Mouse (Mus musculus) embryonic facial prominence, embryonic 12.5 days (tissue): Measurements from ENCODE around the gene Slc17a5. TPM values are rescaled to one million over a fixed set of nuclear protein-coding genes. Genes with fewer than 3 reads are reported as not detected.

Source experiments
- ATAC-seq: fragments of 200-750 bp; cut with Nextera tagmentation; 2 replicates; pipeline ENCODE4 v1.8.0; 2017; ENCODE audit not compliant: insufficient number of reproducible peaks, insufficient read depth, low FRiP score, low TSS enrichment
- H3K27ac ChIP-seq: fragments of 300-500 bp; sonication (generic); 2 replicates; pipeline ENCODE4 v1.5.1; 2016; ENCODE audit warnings: mild to moderate bottlenecking
- H3K27me3 ChIP-seq: fragments of 300-500 bp; sonication (generic); 2 replicates; pipeline ENCODE4 v1.6.1; 2016; ENCODE audit warnings: mild to moderate bottlenecking, moderate library complexity
- H3K36me3 ChIP-seq: fragments of 300-500 bp; sonication (generic); 2 replicates; pipeline ENCODE4 v1.6.1; 2016; ENCODE audit warnings: mild to moderate bottlenecking
- H3K4me1 ChIP-seq: fragments of 300-500 bp; sonication (generic); 2 replicates; pipeline ENCODE4 v1.6.1; 2016
- H3K4me2 ChIP-seq: fragments of 300-500 bp; sonication (generic); replicated peaks from 2 replicates; pipeline ENCODE4 v1.6.1; 2016; ENCODE audit warnings: mild to moderate bottlenecking, moderate library complexity
- H3K4me3 ChIP-seq: fragments of 300-500 bp; sonication (generic); 2 replicates; pipeline ENCODE4 v1.5.1; 2016; ENCODE audit warnings: mild to moderate bottlenecking
- H3K9ac ChIP-seq: fragments of 300-500 bp; sonication (generic); 2 replicates; pipeline ENCODE4 v1.6.1; 2016; ENCODE audit warnings: mild to moderate bottlenecking, moderate library complexity
- H3K9me3 ChIP-seq: fragments of 300-500 bp; sonication (generic); 2 replicates; pipeline ENCODE4 v1.6.1; 2016; ENCODE audit warnings: mild to moderate bottlenecking, moderate library complexity
- WGBS: fragments of 180-500 bp; shearing (Covaris S2); methylation state at CpG from one replicate; pipeline ENCODE4 v1.1.7; 2016; 5-methylcytosine and 5-hydroxymethylcytosine counted together
- polyA plus RNA-seq: library from polyadenylated mRNA; unstranded; fragments of >200 nt; fragmentation: Nextera tagmentation; extraction: Ambion mirVana; gene quantifications from 2 replicates; pipeline ENCODE4 v1.2.1, GENCODE M21; 2016

The Slc17a5 gene
- polyA plus RNA-seq, 1 experiment from 2014 or later = 17.4 TPM

- H3K27me3 ChIP-seq = no peaks in the 10 kb centered on the region
- H3K27ac ChIP-seq = no peak overlapping the region
- H3K9me3 ChIP-seq = no peaks in the 10 kb centered on the region
- 77% methylated on average over 6 of the region's 6 CpGs for WGBS
- H3K9ac ChIP-seq = no peak overlapping the region
- H3K4me3 ChIP-seq = no peak overlapping the region
- H3K36me3 ChIP-seq = no peaks in the 10 kb centered on the region
- no peak for ATAC-seq
- no peaks in the 10 kb centered on the region for H3K4me1 ChIP-seq
- H3K4me2 ChIP-seq = no peak overlapping the region
Observed at GRCm38 (mm10) chr9:78513776-78514500, 73.9 kb downstream of the Slc17a5 start.

GRCm38 (mm10) chr9:78511705-78512104, 76.1 kb downstream of the Slc17a5 start:
- Histone ChIP-seq H3K27ac (no peak overlapping the region), H3K27me3 (no peaks in the 10 kb centered on the region), H3K9ac (no peak overlapping the region), H3K4me1 (no peaks in the 10 kb centered on the region), H3K36me3 (no peaks in the 10 kb centered on the region), H3K4me3 (no peak overlapping the region), H3K4me2 (no peak overlapping the region), H3K9me3 (no peaks in the 10 kb centered on the region)
- no peak for ATAC-seq
- WGBS = 93% methylated on average over 5 of the region's 5 CpGs

- Histone ChIP-seq H3K4me2 (no peak overlapping the region), H3K27ac (no peak overlapping the region), H3K4me1 (peaks cover 4% of the 10 kb centered on the region), H3K36me3 (no peaks in the 10 kb centered on the region), H3K9ac (no peak overlapping the region), H3K27me3 (no peaks in the 10 kb centered on the region), H3K4me3 (no peak overlapping the region), H3K9me3 (no peaks in the 10 kb centered on the region)
- WGBS = 89% methylated on average over 16 of the region's 16 CpGs
- no peak for ATAC-seq
Observed at GRCm38 (mm10) chr9:78508106-78508786, 79.6 kb downstream of the Slc17a5 start.

GRCm38 (mm10) chr9:78506722-78507077, 81.1 kb downstream of the Slc17a5 start:
- Histone ChIP-seq H3K4me3 (no peak overlapping the region), H3K4me2 (no peak overlapping the region)
- WGBS = 91% methylated on average over 7 of the region's 7 CpGs

GRCm38 (mm10) chr9:78506002-78506721, 81.7 kb downstream of the Slc17a5 start:
- WGBS = 63% methylated on average over 11 of the region's 11 CpGs
- H3K4me1 ChIP-seq = peaks cover 16% of the 10 kb centered on the region
- H3K9me3 ChIP-seq = no peaks in the 10 kb centered on the region
- H3K4me2 ChIP-seq = no peak overlapping the region
- no peaks in the 10 kb centered on the region for H3K36me3 ChIP-seq
- H3K27ac ChIP-seq = no peak overlapping the region
- ATAC-seq = no peak
- no peak overlapping the region for H3K4me3 ChIP-seq
- no peaks in the 10 kb centered on the region for H3K27me3 ChIP-seq
- H3K9ac ChIP-seq = no peak overlapping the region

More at GRCm38 (mm10) chr9:78506722-78507077, 81.1 kb downstream of the Slc17a5 start:
- ATAC-seq = no peak
- Histone ChIP-seq H3K27ac (no peak overlapping the region), H3K27me3 (no peaks in the 10 kb centered on the region), H3K9me3 (no peaks in the 10 kb centered on the region), H3K4me1 (peaks cover 16% of the 10 kb centered on the region), H3K36me3 (no peaks in the 10 kb centered on the region), H3K9ac (no peak overlapping the region)

- ATAC-seq = no peak
- no peak overlapping the region for H3K9ac ChIP-seq
- no peak overlapping the region for H3K4me3 ChIP-seq
- H3K27ac ChIP-seq = no peak overlapping the region
- peaks cover 20% of the 10 kb centered on the region for H3K4me1 ChIP-seq
- H3K4me2 ChIP-seq = no peak overlapping the region
- no peaks in the 10 kb centered on the region for H3K27me3 ChIP-seq
- WGBS = 95% methylated on average over 6 of the region's 6 CpGs
- no peaks in the 10 kb centered on the region for H3K9me3 ChIP-seq
- no peaks in the 10 kb centered on the region for H3K36me3 ChIP-seq
Observed at GRCm38 (mm10) chr9:78505223-78505622, 82.6 kb downstream of the Slc17a5 start.

- no peak overlapping the region for H3K27ac ChIP-seq
Observed at GRCm38 (mm10) chr9:78504679-78505078, 83.2 kb downstream of the Slc17a5 start.

GRCm38 (mm10) chr9:78504133-78504532, 83.7 kb downstream of the Slc17a5 start:
- H3K9me3 ChIP-seq = no peaks in the 10 kb centered on the region
- H3K4me3 ChIP-seq = no peak overlapping the region
- H3K36me3 ChIP-seq = no peaks in the 10 kb centered on the region
- H3K27me3 ChIP-seq = no peaks in the 10 kb centered on the region
- peaks cover 20% of the 10 kb centered on the region for H3K4me1 ChIP-seq
- no peak overlapping the region for H3K27ac ChIP-seq
- 64% methylated on average over 4 of the region's 4 CpGs for WGBS
- H3K4me2 ChIP-seq = no peak overlapping the region
- H3K9ac ChIP-seq = no peak overlapping the region
- no peak for ATAC-seq

More at GRCm38 (mm10) chr9:78504679-78505078, 83.2 kb downstream of the Slc17a5 start:
- no peak for ATAC-seq
- Histone ChIP-seq H3K4me2 (no peak overlapping the region), H3K9ac (no peak overlapping the region), H3K36me3 (no peaks in the 10 kb centered on the region), H3K4me3 (no peak overlapping the region), H3K27me3 (no peaks in the 10 kb centered on the region), H3K9me3 (no peaks in the 10 kb centered on the region), H3K4me1 (peaks cover 20% of the 10 kb centered on the region)
- 67% methylated on average over 3 of the region's 3 CpGs for WGBS

- peaks cover 20% of the 10 kb centered on the region for H3K4me1 ChIP-seq
- H3K4me3 ChIP-seq = no peak overlapping the region
- no peaks in the 10 kb centered on the region for H3K36me3 ChIP-seq
- H3K9ac ChIP-seq = 0 out of 2 replicates have a peak overlapping the region, but pooled peaks have one; percentile 29
- no peak for ATAC-seq
- peak overlapping the region; percentile 81 for H3K27ac ChIP-seq
- no peaks in the 10 kb centered on the region for H3K27me3 ChIP-seq
- 6% methylated on average over 6 of the region's 6 CpGs for WGBS
- H3K4me2 ChIP-seq = peak overlapping the region; percentile 24
- no peaks in the 10 kb centered on the region for H3K9me3 ChIP-seq
Observed at GRCm38 (mm10) chr9:78503223-78504079, 84.4 kb downstream of the Slc17a5 start.

GRCm38 (mm10) chr9:78501284-78501683, 86.6 kb downstream of the Slc17a5 start:
- no peaks in the 10 kb centered on the region for H3K27me3 ChIP-seq
- no peak for ATAC-seq
- H3K9me3 ChIP-seq = no peaks in the 10 kb centered on the region
- no peak overlapping the region for H3K4me2 ChIP-seq
- H3K4me3 ChIP-seq = no peak overlapping the region
- H3K27ac ChIP-seq = no peak overlapping the region
- 86% methylated on average over 4 of the region's 4 CpGs for WGBS
- no peak overlapping the region for H3K9ac ChIP-seq
- H3K4me1 ChIP-seq = peaks cover 20% of the 10 kb centered on the region
- H3K36me3 ChIP-seq = no peaks in the 10 kb centered on the region

GRCm38 (mm10) chr9:78500386-78500785, 87.5 kb downstream of the Slc17a5 start:
- Histone ChIP-seq H3K4me1 (peaks cover 20% of the 10 kb centered on the region), H3K4me3 (no peak overlapping the region), H3K27me3 (no peaks in the 10 kb centered on the region), H3K27ac (no peak overlapping the region), H3K9me3 (no peaks in the 10 kb centered on the region), H3K9ac (no peak overlapping the region), H3K36me3 (no peaks in the 10 kb centered on the region), H3K4me2 (no peak overlapping the region)
- no peak for ATAC-seq
- 51% methylated on average over 3 of the region's 3 CpGs for WGBS
